Mouse (Mus musculus) erythroblast, embryonic 14.5 days (primary cell): ENCODE measurements around the gene Fam32a.

Source experiments
- GATA1 ChIP-seq: IDR thresholded peaks from 2 replicates; pipeline ENCODE4 v1.6.1; 2012; ENCODE audit warnings: low read length, inconsistent platforms, mixed read lengths
- TAL1 ChIP-seq: IDR thresholded peaks from 3 replicates; pipeline ENCODE4 v1.6.1; 2012; ENCODE audit warnings: low read length, inconsistent platforms, mixed read lengths

GRCm38 (mm10) chr8:72239499-72240402 is 20.2 kb downstream of the Fam32a start, which contains the start of gene Ap1m1:
- TF ChIP-seq GATA1 (peak; percentile 87), TAL1 (no peak)
